Mouse (Mus musculus) liver, postnatal 0 days (tissue): ENCODE results near the gene Serpinb1a. TPM values are rescaled to one million over a fixed set of nuclear protein-coding genes. Genes with fewer than 3 reads are reported as not detected.
A peak's percentile ranks its signal among the peaks of the same experiment; 100 is the strongest.

Source experiments
- ATAC-seq: fragments of 200-750 bp; cut with Nextera tagmentation; 2 replicates; pipeline ENCODE4 v1.8.0; 2017; ENCODE audit warnings: mild to moderate bottlenecking, moderate library complexity
- DNase-seq: peaks from one replicate; pipeline ENCODE4 v3.0.0-alpha.2; 2016
- H3K27ac ChIP-seq: fragments of 300-500 bp; sonication (generic); 2 replicates; pipeline ENCODE4 v1.5.1; 2014; ENCODE audit warnings: antibody characterized with exemption, moderate library complexity, mild to moderate bottlenecking, low read depth
- H3K27me3 ChIP-seq: fragments of 300-500 bp; sonication (generic); 2 replicates; pipeline ENCODE4 v1.6.1; 2014; ENCODE audit warnings: low read length, control low read depth, mixed read lengths; ENCODE audit not compliant: insufficient read depth
- H3K36me3 ChIP-seq: fragments of 300-500 bp; sonication (generic); replicated peaks from 2 replicates; pipeline ENCODE4 v1.6.1; 2014; ENCODE audit warnings: mild to moderate bottlenecking, control low read depth, low read length, moderate library complexity, mixed read lengths; ENCODE audit not compliant: insufficient read depth
- H3K4me1 ChIP-seq: fragments of 300-500 bp; sonication (generic); 2 replicates; pipeline ENCODE4 v1.6.1; 2014; ENCODE audit warnings: antibody characterized with exemption, mild to moderate bottlenecking, control low read depth; ENCODE audit not compliant: insufficient read depth
- H3K4me2 ChIP-seq: fragments of 300-500 bp; sonication (generic); 2 replicates; pipeline ENCODE4 v1.6.1; 2014; ENCODE audit warnings: low read depth, mild to moderate bottlenecking, low read length, moderate library complexity, mixed read lengths
- H3K4me3 ChIP-seq: fragments of 300-500 bp; sonication (generic); 2 replicates; pipeline ENCODE4 v1.5.1; 2014; ENCODE audit warnings: low read depth, low read length
- H3K9ac ChIP-seq: fragments of 300-500 bp; sonication (generic); replicated peaks from 2 replicates; pipeline ENCODE4 v1.6.1; 2014; ENCODE audit warnings: mild to moderate bottlenecking, moderate library complexity
- H3K9me3 ChIP-seq: fragments of 300-500 bp; sonication (generic); 2 replicates; pipeline ENCODE4 v1.6.1; 2016; ENCODE audit warnings: mild to moderate bottlenecking, control low read depth, low read length, mixed read lengths
- CTCF ChIP-seq: sonication (generic); IDR thresholded peaks from 2 replicates; pipeline ENCODE4 v1.5.1; 2016; ENCODE audit warnings: antibody characterized with exemption, low read depth
- EP300 ChIP-seq: IDR thresholded peaks from 2 replicates; pipeline ENCODE4 v1.6.1; 2016; ENCODE audit warnings: antibody characterized with exemption, low read depth, mild to moderate bottlenecking
- WGBS: fragments of 180-500 bp; shearing (Covaris S2); extraction: QIAGEN DNeasy Blood & Tissue Kit; methylation state at CpG from one replicate; pipeline ENCODE4 v1.1.7; 2014; ENCODE audit not compliant: insufficient replicate concordance; 5-methylcytosine and 5-hydroxymethylcytosine counted together
- polyA plus RNA-seq: library from polyadenylated mRNA; unstranded; fragments of >200 nt; fragmentation: Nextera tagmentation; extraction: Ambion mirVana; gene quantifications from 2 replicates; pipeline ENCODE4 v1.2.1, GENCODE M21; 2015

Serpinb1a gene
- polyA plus RNA-seq, 1 experiment from 2014 or later: 50.4 TPM

GRCm38 (mm10) chr13:32797085-32797484 lies 53.9 kb downstream of the Serpinb1a start:
- DNase-seq: no peak
- 88% methylated on average over 1 of the region's 1 CpGs for WGBS

DNA sequence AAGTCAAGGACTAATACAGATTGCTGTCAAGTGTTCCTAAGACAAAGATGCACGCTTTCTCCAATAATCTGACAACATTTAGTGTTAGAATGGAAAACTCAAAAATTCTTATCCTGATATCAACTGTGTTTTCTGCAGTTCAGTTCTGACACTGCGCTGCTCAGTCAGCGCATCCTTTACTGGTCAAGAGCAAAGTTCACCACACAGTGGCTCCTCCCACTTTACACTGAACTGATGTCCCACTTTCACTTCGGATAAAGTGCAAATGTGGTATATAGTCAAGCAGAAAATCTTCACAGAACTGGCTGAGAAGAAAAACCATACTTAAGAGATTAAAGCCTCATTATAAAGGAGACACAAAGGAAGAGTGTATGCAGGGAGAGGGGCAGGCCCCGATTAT lies 55.8 kb downstream of the Serpinb1a start:
- Histone ChIP-seq H3K4me3 (no peak overlapping the region), H3K4me1 (no peaks in the 10 kb centered on the region), H3K9me3 (no peaks in the 10 kb centered on the region), H3K9ac (no peak overlapping the region), H3K27ac (no peak overlapping the region), H3K4me2 (no peak overlapping the region), H3K27me3 (no peaks in the 10 kb centered on the region), H3K36me3 (no peaks in the 10 kb centered on the region)
- ATAC-seq (peak; percentile 62), DNase-seq (no peak)
- no peak for TF ChIP-seq EP300
- 71% methylated on average over 5 of the region's 5 CpGs for WGBS

More at GRCm38 (mm10) chr13:32797085-32797484, 53.9 kb downstream of the Serpinb1a start:
- Histone ChIP-seq H3K9me3 (no peaks in the 10 kb centered on the region), H3K36me3 (no peaks in the 10 kb centered on the region), H3K4me1 (peaks cover 5% of the 10 kb centered on the region; the same call in 1 of the 2 replicates), H3K9ac (no peak overlapping the region), H3K4me3 (no peak overlapping the region), H3K27me3 (no peaks in the 10 kb centered on the region), H3K4me2 (no peak overlapping the region), H3K27ac (no peak overlapping the region)
- ATAC-seq: no peak
- TF ChIP-seq EP300 (no peak), CTCF (peak; percentile 22)

- H3K9me3 ChIP-seq: no peaks in the 10 kb centered on the region
- no peaks in the 10 kb centered on the region for H3K27me3 ChIP-seq
- no peak overlapping the region for H3K9ac ChIP-seq
- TF ChIP-seq EP300: no peak
- TF ChIP-seq CTCF: no peak
- DNase-seq (no peak), ATAC-seq (0 out of 2 replicates have a peak, but pooled peaks have one; percentile 21)
- no peak overlapping the region for H3K4me2 ChIP-seq
- no peak overlapping the region for H3K27ac ChIP-seq
- H3K36me3 ChIP-seq: no peaks in the 10 kb centered on the region
- no peaks in the 10 kb centered on the region for H3K4me1 ChIP-seq
- WGBS: 66% methylated on average over 2 of the region's 2 CpGs
- H3K4me3 ChIP-seq: no peak overlapping the region
Observed at GRCm38 (mm10) chr13:32794619-32795018, 56.4 kb downstream of the Serpinb1a start.

Other genes starting within 250 kb of the Serpinb1a start
- gene Mylk4, start 67.2 kb downstream of the Serpinb1a start, polyA plus RNA-seq: 0.06 TPM in 1 of 2 replicates, not detected in the other
- 7.9 and 12.2 TPM in 2 replicates for gene Wrnip1, start 49.1 kb downstream of the Serpinb1a start, polyA plus RNA-seq
- not detected in 2 replicates for gene D930007J09Rik, start 48.3 kb downstream of the Serpinb1a start, polyA plus RNA-seq
- gene Serpinb1c, start 47.0 kb upstream of the Serpinb1a start, polyA plus RNA-seq: not detected in 2 replicates
- 2.9 TPM in 2 replicates for gene Serpinb6b, start 114.0 kb upstream of the Serpinb1a start, polyA plus RNA-seq
- 1.7 and 2.2 TPM in 2 replicates for gene Serpinb9, start 152.1 kb upstream of the Serpinb1a start, polyA plus RNA-seq
- 0.15 TPM in 1 of 2 replicates, not detected in the other for gene Serpinb9b, start 176.2 kb upstream of the Serpinb1a start, polyA plus RNA-seq
- gene Serpinb1b, start 227.4 kb upstream of the Serpinb1a start, polyA plus RNA-seq: not detected in 2 replicates